Mouse (Mus musculus) granulocyte monocyte progenitor cell, adult 5-6 weeks (primary cell): ENCODE data around the gene Ppox. TPM values are rescaled to one million over a fixed set of nuclear protein-coding genes. Genes with fewer than 3 reads are reported as not detected.
A peak's percentile ranks its signal among the peaks of the same experiment; 100 is the strongest.
"Not testable (repeated sequence)": the region's sequence is repeated elsewhere in the genome, so short reads cannot be mapped to it uniquely, and the experiment has no call there.

Experiments used
- ATAC-seq: replicated peaks from 2 replicates; pipeline ENCODE4 v1.8.0; 2016; ENCODE audit warnings: mild to moderate bottlenecking, moderate TSS enrichment, inconsistent platforms; ENCODE audit not compliant: poor library complexity, severe bottlenecking
- total RNA-seq, 2 experiments: library from RNA; stranded (forward) in 1 of 2; stranded (reverse) in 1 of 2; fragments of 200-712, 200-1000 nt in 1 of 2; fragments of >200 nt in 1 of 2; fragmentation: Nextera tagmentation in 1 of 2; gene quantifications; 2 replicates each; pipeline ENCODE4 v1.2.3; 2014 to 2017

The Ppox gene
- total RNA-seq, 2 experiments from 2014 or later, result 22.5 to 25.3 TPM

DNA sequence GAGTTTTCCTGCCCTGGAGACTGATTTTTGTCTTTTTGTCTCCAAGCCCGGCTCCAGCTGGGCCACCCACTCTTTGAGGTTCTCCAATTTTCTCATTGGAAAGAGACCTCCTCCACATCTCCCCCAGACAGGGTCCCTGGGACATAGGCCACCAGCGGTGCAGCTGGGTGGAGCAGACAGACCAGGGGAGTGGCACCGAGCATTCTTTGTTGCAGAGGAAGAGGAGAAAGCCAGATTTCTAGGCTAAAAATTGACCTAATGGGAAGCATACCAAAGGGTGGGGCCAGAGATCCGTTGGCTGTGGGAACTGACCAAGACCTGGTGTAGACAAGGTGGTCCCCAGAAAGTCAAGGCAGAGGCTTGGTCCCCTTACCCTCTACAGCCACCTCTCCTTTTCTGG, 33.1 kb downstream of the Ppox start:
- ATAC-seq, result no peak

GRCm38 (mm10) chr1:171247453-171247841, 33.5 kb downstream of the Ppox start:
- ATAC-seq, result peak; percentile 32

DNA sequence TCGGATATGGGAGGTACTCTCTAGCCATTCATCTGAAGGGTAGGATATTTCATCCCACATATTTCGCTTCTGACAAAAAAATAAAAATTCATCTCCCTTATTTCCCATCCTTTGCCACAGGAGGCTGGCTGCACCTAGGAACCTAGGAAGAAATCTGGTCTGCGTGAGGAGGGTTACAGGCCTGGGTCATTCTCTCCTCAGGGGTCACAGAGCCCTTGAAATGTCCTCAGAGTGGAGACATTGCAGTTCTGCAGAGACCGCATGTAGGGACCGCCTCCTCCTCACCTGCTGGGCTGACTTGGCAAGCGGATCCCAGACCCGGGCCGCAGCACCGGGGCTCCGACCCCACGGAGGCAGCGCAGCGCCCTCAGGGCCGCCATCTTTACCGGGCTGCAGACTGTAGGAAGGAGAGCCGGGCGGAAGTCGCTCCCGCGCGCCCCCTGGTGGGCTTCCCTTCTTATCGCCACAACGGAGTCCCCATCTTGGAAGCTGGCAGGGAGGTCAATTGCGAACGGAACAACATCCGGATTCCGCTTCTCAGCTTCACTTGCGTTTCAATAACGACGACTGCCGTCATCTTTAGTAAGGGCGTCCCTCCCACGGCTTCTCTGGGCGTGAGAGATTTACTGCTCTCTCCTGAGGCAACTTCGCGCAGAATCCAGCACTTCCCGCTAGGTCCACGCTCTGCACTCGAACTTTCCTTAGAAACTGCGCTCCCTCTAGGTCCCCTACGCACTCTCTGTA, 34.1 kb downstream of the Ppox start:
- ATAC-seq, result peak; percentile 94

- ATAC-seq, result no peak
Measured at GRCm38 (mm10) chr1:171245353-171245752, 35.6 kb downstream of the Ppox start.

GRCm38 (mm10) chr1:171241952-171242351, 39.0 kb downstream of the Ppox start:
- not testable (repeated sequence) for ATAC-seq

DNA sequence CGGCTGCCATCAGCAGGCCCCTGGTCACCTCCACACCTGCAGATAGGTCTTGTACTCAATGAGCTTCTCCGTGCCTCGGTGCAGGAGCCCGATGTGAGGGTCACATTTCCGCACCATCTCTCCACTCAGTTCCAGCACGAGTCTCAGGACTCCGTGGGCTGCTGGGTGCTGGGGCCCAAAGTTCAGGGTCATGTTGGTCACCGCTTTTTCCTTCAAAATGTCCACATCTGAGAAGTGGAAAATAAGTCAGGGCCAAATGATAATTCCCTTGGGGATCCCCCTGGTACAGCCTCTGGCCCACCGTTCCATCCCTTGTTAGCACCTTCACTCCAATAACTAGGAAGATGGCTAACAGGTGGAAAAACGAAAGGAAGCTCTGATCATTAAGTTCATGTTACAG, 40.1 kb downstream of the Ppox start:
- ATAC-seq, result no peak

- ATAC-seq, result no peak
Measured at GRCm38 (mm10) chr1:171239992-171240744, 40.8 kb downstream of the Ppox start.

DNA sequence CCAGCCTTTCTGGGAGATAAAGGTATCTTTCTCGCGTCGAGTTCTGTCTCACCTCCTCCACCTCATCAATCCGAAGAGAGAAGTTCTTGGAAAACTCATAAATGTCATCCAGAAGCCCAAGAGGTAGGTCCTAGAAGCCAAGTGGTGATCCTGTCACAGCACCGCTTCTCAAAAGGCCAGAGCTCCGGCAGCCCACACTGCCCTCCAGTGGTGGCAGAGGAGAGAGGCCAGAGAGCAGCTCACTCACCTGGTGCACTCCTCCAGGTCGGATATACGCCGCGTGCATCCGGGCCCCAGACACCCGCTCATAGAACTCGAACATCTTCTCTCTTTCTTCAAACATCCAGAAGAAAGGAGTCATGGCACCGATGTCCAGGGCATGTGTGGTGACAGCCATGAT, 42.5 kb downstream of the Ppox start:
- ATAC-seq, result peak; percentile 65

GRCm38 (mm10) chr1:171237438-171237837, 43.5 kb downstream of the Ppox start:
- ATAC-seq, result no peak

DNA sequence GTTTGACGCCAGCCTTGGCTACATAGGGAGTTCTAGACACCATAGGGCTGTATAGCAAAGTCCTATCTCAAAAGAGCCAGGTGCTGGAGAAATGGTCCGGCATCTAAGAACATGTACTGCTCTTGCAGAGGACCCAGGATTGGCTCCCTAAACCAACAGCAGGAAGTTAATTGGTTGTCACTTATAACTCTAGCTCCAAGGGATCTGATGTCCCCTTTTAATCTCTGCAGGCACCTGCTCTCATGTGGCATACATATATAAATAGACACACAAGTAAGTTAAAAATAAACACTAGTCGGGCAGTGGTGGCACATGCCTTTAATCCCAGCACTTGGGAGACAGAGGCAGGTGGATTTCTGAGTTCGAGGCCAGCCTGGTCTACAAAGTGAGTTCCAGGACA, 45.2 kb downstream of the Ppox start:
- no peak for ATAC-seq

DNA sequence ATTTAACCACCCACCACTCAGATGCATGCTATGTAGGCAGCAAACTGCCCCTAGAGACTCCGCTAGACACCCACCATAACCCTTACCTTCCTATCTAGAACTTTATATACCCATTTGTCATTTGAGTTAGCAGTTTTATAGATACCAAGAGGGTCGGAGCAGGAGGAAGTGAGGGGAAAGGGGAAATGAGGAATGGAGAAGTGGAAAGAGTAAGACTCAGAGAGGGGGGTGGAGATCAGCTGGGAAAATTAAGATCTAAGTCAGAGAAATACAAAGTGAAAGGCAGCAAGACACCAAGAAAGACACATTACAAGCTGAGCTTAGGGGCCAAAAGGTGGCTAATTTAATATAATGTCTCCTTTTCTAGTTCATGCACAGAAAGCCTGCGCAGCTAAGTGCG, 46.4 kb downstream of the Ppox start:
- peak; percentile 24 for ATAC-seq

- ATAC-seq, result peak; percentile 64
Measured at GRCm38 (mm10) chr1:171234126-171234525, 46.9 kb downstream of the Ppox start, which contains the start of gene Fcer1g. Fcer1g (minus strand) TSS chr1:171234365.

DNA sequence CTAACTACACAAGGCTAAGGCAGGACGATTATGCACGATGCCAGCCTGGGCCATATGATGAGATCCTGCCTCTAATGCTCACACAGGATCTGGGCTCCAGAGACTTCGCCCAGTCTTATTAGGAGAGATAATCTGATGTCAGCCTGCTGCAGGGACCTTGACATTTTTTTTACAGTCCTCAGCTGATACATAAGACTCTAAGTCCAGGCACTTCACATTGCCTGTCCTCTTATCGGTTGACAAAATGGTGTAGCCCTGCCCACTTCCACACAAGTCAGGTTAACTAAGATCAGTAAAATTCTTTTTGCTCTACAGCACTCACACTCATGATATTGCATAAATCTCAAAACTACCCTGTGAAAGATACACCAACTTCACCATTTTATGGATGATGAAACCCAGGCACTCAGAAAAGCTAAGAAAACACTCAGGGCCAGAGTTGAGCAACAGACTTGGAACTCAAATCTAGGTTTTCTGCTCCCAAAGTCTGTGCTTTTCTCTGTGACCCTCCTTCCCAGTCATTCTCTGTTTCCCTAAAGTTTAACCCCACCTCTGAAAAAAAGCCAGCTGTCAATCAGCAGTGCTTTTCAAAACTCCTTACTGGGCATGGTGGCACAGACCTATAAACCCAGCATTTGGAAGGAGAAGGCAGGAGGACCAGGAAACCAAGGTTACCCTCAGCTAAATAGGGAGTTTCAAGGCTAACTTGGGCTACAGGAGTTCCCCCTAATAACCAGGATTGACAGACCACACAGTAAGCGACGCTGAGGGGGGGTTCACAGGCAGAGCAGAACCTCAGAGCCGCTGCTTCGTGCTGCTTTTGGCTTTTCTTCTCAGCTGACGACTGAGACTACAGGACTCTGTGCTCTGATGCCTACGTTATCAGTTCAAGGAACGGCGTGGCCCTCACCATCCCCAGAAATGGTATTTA, 47.9 kb downstream of the Ppox start:
- ATAC-seq, result peak; percentile 45

- no peak for ATAC-seq
Measured at GRCm38 (mm10) chr1:171232348-171232747, 48.6 kb downstream of the Ppox start.

GRCm38 (mm10) chr1:171231844-171232243, 49.1 kb downstream of the Ppox start:
- peak; percentile 61 for ATAC-seq

DNA sequence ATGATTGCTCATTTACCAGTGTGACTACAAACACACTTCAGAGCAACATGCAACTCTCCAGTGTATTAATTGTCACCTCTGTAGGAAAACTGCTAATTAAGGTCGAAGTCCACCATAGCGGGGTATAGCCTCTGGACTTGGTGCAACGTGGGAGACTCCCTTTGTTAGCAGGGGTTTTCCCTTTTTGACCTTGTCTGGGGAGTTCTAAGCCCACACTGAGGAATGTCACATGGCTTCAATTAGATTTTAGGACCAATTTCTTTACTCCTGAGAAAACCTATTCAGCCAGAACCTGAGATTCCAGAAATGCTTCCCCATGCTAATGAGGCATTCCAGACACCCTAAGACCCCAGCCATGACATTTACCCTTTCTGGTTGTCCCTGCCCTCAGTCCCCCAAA, 50.8 kb downstream of the Ppox start:
- no peak for ATAC-seq

GRCm38 (mm10) chr1:171229750-171230149, 51.2 kb downstream of the Ppox start:
- no peak for ATAC-seq

GRCm38 (mm10) chr1:171227879-171228278, 53.1 kb downstream of the Ppox start:
- ATAC-seq, result no peak

DNA sequence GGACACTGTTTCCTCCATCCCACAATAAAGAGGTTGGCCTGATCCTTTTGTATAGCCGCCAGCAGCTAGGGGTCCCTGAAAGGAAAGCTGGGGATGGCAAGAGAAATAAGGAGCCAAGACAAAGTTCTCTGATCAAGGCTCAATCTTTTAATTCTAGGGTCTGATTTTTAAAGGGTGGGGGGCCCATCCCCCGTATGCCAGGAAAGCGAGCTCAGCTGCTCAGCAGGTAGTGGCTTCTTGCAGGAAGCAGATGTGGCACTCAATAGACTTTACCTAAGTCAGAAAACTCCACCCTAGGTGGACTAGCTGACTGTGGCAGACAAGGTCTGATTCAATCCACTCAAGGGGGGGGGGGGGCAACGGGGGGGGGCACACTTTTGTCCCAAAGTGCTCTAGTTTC, 54.2 kb downstream of the Ppox start:
- no peak for ATAC-seq
